Mouse (Mus musculus): ENCODE measurements around the gene Kcnh4. TPM values are rescaled to one million over a fixed set of nuclear protein-coding genes. Genes with fewer than 3 reads are reported as not detected.
A peak's percentile ranks its signal among the peaks of the same experiment; 100 is the strongest.

Gene Kcnh4
- polyA plus RNA-seq, 1 experiment from 2014 or later = not detected

DNA sequence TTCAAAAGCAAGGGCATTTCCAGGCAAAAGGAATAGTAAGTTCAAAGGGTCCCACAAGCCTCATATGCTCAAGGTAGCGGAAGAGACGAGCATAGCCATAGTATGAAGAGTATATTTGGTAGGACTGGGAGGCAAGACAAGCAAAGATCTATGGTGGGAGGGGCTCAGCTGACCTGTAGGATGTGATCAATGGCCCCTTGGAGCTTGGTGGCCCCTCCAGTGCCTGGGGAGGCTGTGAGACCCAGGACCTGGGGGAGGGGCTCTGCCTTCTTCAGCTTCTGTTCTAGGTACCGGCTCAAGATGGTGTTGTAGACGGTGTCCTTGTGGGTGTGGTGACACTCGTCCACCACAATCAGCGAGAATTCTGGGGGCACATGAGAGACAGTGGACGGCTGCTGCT, 56.8 kb downstream of the Kcnh4 start:
- Histone ChIP-seq H3K36me3 (ENCODE audit: control insufficient read depth, insufficient read depth) (peaks cover 2% of the 10 kb centered on the region; the same call in 1 of the 2 replicates), H3K9me3 (replicated peaks; ENCODE audit: control insufficient read depth, low read length) (no peaks in the 10 kb centered on the region), H3K27ac (ENCODE audit: low read length) (no peak overlapping the region), H3K9ac (ENCODE audit: low read depth, low read length) (no peak overlapping the region), H3K4me3 (ENCODE audit: low read depth, low read length) (peak overlapping the region; percentile 45), H3K27me3 (ENCODE audit: control insufficient read depth, insufficient read depth, low read depth, low read length) (no peaks in the 10 kb centered on the region), H3K4me2 (ENCODE audit: low read depth, low read length) (peak overlapping the region; percentile 61), H3K4me1 (ENCODE audit: control insufficient read depth, low read depth, low read length) (peaks cover 26% of the 10 kb centered on the region)
- no peak for ATAC-seq (ENCODE audit: low read depth)
- 29% methylated on average over 7 of the region's 7 CpGs for WGBS (ENCODE audit: insufficient replicate concordance)

DNA sequence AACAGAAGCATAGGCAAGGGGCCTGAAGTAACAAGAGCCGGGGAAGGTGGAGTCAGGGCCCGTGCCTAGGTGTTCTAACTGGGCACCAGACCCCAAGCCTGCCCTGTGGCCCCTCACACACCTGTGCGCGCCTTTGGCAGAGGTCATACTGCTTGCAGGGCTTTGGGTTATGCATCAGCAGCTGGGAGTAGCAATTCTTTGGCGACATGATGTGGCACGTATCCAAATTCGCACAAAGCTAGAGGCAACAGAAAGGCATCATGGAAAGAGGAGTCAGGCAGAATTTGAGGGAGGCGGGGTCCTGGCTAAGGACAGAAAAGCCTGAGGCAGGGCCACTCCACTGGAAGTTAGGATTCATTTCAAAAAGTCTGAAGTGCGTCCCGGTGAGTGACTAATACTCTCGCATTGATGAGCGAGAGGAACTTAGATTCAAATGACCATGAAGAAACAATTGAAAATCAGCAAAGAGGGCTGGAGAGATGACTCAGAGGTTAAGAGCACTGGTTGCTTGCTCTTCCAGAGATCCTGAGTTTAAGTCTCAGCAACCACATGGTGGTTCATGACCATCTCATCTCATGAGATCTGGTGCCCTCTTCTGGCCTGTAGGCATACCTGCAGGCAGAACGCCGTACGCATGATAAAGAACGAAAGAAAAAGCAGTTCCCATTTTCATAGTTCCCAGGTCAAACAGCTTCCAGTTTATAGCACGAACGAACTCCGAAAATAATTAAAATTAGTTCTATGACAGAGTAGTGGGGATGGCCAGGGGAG, 57.5 kb downstream of the Kcnh4 start:
- Histone ChIP-seq H3K9me3 (replicated peaks; ENCODE audit: control insufficient read depth, low read length) (no peaks in the 10 kb centered on the region), H3K36me3 (ENCODE audit: control insufficient read depth, insufficient read depth) (peaks cover 2% of the 10 kb centered on the region; the same call in 1 of the 2 replicates), H3K27ac (ENCODE audit: low read length) (no peak overlapping the region), H3K4me1 (ENCODE audit: control insufficient read depth, low read depth, low read length) (peaks cover 26% of the 10 kb centered on the region), H3K4me3 (ENCODE audit: low read depth, low read length) (peak overlapping the region; percentile 45), H3K27me3 (ENCODE audit: control insufficient read depth, insufficient read depth, low read depth, low read length) (no peaks in the 10 kb centered on the region), H3K9ac (ENCODE audit: low read depth, low read length) (no peak overlapping the region), H3K4me2 (ENCODE audit: low read depth, low read length) (peak overlapping the region; percentile 61)
- ATAC-seq (ENCODE audit: low read depth) = 0 out of 2 replicates have a peak, but pooled peaks have one; percentile 15
- WGBS (ENCODE audit: insufficient replicate concordance) = 43% methylated on average over 19 of the region's 19 CpGs

GRCm38 (mm10) chr11:100701301-100701700, 58.4 kb downstream of the Kcnh4 start:
- H3K4me3 ChIP-seq (ENCODE audit: low read depth, low read length) = peak overlapping the region; percentile 45
- H3K27me3 ChIP-seq (ENCODE audit: control insufficient read depth, insufficient read depth, low read depth, low read length) = no peaks in the 10 kb centered on the region
- peak; percentile 40; the same call in 1 of the 2 replicates for ATAC-seq (ENCODE audit: low read depth)
- no peak overlapping the region for H3K27ac ChIP-seq (ENCODE audit: low read length)
- H3K4me1 ChIP-seq (ENCODE audit: control insufficient read depth, low read depth, low read length) = peaks cover 26% of the 10 kb centered on the region
- WGBS (ENCODE audit: insufficient replicate concordance) = 4% methylated on average over 14 of the region's 14 CpGs
- H3K9ac ChIP-seq (ENCODE audit: low read depth, low read length) = no peak overlapping the region
- H3K9me3 ChIP-seq (replicated peaks; ENCODE audit: control insufficient read depth, low read length) = no peaks in the 10 kb centered on the region
- H3K36me3 ChIP-seq (ENCODE audit: control insufficient read depth, insufficient read depth) = peaks cover 2% of the 10 kb centered on the region; the same call in 1 of the 2 replicates
- H3K4me2 ChIP-seq (ENCODE audit: low read depth, low read length) = peak overlapping the region; percentile 52

GRCm38 (mm10) chr11:100700710-100701109, 59.0 kb downstream of the Kcnh4 start:
- Histone ChIP-seq H3K4me3 (ENCODE audit: low read depth, low read length) (peak overlapping the region; percentile 45), H3K9ac (ENCODE audit: low read depth, low read length) (no peak overlapping the region), H3K36me3 (ENCODE audit: control insufficient read depth, insufficient read depth) (0 out of 2 replicates have a peak, but pooled peaks cover 2% of the 10 kb centered on the region), H3K27me3 (ENCODE audit: control insufficient read depth, insufficient read depth, low read depth, low read length) (no peaks in the 10 kb centered on the region), H3K9me3 (replicated peaks; ENCODE audit: control insufficient read depth, low read length) (no peaks in the 10 kb centered on the region), H3K4me2 (ENCODE audit: low read depth, low read length) (peak overlapping the region; percentile 52), H3K4me1 (ENCODE audit: control insufficient read depth, low read depth, low read length) (peaks cover 26% of the 10 kb centered on the region), H3K27ac (ENCODE audit: low read length) (no peak overlapping the region)
- no peak for ATAC-seq (ENCODE audit: low read depth)
- WGBS (ENCODE audit: insufficient replicate concordance) = 72% methylated on average over 3 of the region's 3 CpGs

- H3K27me3 ChIP-seq (ENCODE audit: control insufficient read depth, insufficient read depth, low read depth, low read length) = peaks cover 6% of the 10 kb centered on the region
- no peak overlapping the region for H3K9ac ChIP-seq (ENCODE audit: low read depth, low read length)
- no peaks in the 10 kb centered on the region for H3K9me3 ChIP-seq (replicated peaks; ENCODE audit: control insufficient read depth, low read length)
- WGBS (ENCODE audit: insufficient replicate concordance) = 59% methylated on average over 7 of the region's 7 CpGs
- no peak for ATAC-seq (ENCODE audit: low read depth)
- H3K27ac ChIP-seq (ENCODE audit: low read length) = no peak overlapping the region
- H3K36me3 ChIP-seq (ENCODE audit: control insufficient read depth, insufficient read depth) = no peaks in the 10 kb centered on the region
- H3K4me2 ChIP-seq (ENCODE audit: low read depth, low read length) = no peak overlapping the region
- peaks cover 17% of the 10 kb centered on the region for H3K4me1 ChIP-seq (ENCODE audit: control insufficient read depth, low read depth, low read length)
- no peak overlapping the region for H3K4me3 ChIP-seq (ENCODE audit: low read depth, low read length)
Observed at GRCm38 (mm10) chr11:100697921-100698320, 61.8 kb downstream of the Kcnh4 start.

DNA sequence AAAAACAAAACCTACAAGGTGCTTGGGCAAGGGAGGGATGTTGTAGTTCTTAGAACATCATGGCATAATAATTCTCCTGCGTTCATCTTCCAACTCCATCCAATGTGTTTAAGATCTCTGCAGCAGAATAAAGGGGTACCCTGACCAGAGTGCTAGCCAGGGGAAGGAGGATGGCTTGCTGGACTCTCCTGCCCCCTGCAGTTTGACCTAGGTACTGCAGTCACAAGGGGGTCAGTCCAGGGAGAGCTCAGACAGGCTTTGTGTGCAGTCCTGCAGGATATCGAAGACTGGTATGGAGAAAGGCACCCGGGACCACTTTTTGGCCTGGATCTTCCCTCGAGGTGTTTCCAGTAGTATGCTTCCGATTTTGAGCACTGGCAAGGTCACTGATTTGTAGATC, 64.8 kb downstream of the Kcnh4 start:
- H3K27me3 ChIP-seq (ENCODE audit: control insufficient read depth, insufficient read depth, low read depth, low read length) = peaks cover 30% of the 10 kb centered on the region
- H3K4me2 ChIP-seq (ENCODE audit: low read depth, low read length) = no peak overlapping the region
- no peaks in the 10 kb centered on the region for H3K36me3 ChIP-seq (ENCODE audit: control insufficient read depth, insufficient read depth)
- H3K4me1 ChIP-seq (ENCODE audit: control insufficient read depth, low read depth, low read length) = no peaks in the 10 kb centered on the region; the same call in none of the 2 replicates
- no peak overlapping the region for H3K27ac ChIP-seq (ENCODE audit: low read length)
- no peak for ATAC-seq (ENCODE audit: low read depth)
- H3K9ac ChIP-seq (ENCODE audit: low read depth, low read length) = no peak overlapping the region
- no peak overlapping the region for H3K4me3 ChIP-seq (ENCODE audit: low read depth, low read length)
- H3K9me3 ChIP-seq (replicated peaks; ENCODE audit: control insufficient read depth, low read length) = no peaks in the 10 kb centered on the region
- WGBS (ENCODE audit: insufficient replicate concordance) = 32% methylated on average over 5 of the region's 5 CpGs

DNA sequence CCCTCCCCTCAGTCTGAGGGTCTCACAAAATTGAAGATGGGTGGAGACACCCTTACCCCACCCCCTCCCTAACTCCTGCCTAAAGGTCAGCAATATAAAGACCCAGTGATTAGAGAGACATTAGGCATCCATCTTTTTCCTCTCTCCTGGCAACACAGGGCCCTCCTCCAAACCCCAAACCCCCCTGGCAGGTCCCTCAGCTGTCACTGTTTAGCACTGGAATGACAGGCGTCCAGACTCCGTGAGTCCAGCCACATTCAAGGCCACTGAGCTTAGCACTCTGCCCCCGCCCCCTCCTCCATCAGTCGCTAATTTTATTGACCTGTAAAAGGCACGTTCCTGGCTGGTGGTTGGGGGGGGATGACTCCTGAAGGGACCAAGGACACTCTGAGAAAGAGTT, 66.6 kb downstream of the Kcnh4 start:
- ATAC-seq (ENCODE audit: low read depth) = no peak
- 34% methylated on average over 5 of the region's 5 CpGs for WGBS (ENCODE audit: insufficient replicate concordance)

GRCm38 (mm10) chr11:100692164-100692616, 67.6 kb downstream of the Kcnh4 start, which contains the start of gene Zfp385c:
Zfp385c (minus strand) TSS chr11:100692455.
- Histone ChIP-seq H3K4me2 (ENCODE audit: low read depth, low read length) (peak within 1 kb of the TSS; percentile 48), H3K27me3 (ENCODE audit: control insufficient read depth, insufficient read depth, low read depth, low read length) (peaks cover 30% of the 10 kb centered on the region), H3K36me3 (ENCODE audit: control insufficient read depth, insufficient read depth) (no peaks in the 10 kb centered on the region), H3K9me3 (replicated peaks; ENCODE audit: control insufficient read depth, low read length) (no peaks in the 10 kb centered on the region), H3K27ac (ENCODE audit: low read length) (no peak within 1 kb of the TSS), H3K4me1 (ENCODE audit: control insufficient read depth, low read depth, low read length) (no peaks in the 10 kb centered on the region; the same call in none of the 2 replicates), H3K9ac (ENCODE audit: low read depth, low read length) (no peak within 1 kb of the TSS), H3K4me3 (ENCODE audit: low read depth, low read length) (peak within 1 kb of the TSS; percentile 30)
- ATAC-seq (ENCODE audit: low read depth) = no peak
- WGBS (ENCODE audit: insufficient replicate concordance) = 0% methylated on average over 23 of the region's 23 CpGs

More for the DNA sequence above, 66.6 kb downstream of the Kcnh4 start:
- H3K9me3 ChIP-seq (replicated peaks; ENCODE audit: control insufficient read depth, low read length) = no peaks in the 10 kb centered on the region
- H3K27ac ChIP-seq (ENCODE audit: low read length) = no peak overlapping the region
- no peak overlapping the region for H3K4me2 ChIP-seq (ENCODE audit: low read depth, low read length)
- no peak overlapping the region for H3K4me3 ChIP-seq (ENCODE audit: low read depth, low read length)
- H3K27me3 ChIP-seq (ENCODE audit: control insufficient read depth, insufficient read depth, low read depth, low read length) = peaks cover 30% of the 10 kb centered on the region
- H3K4me1 ChIP-seq (ENCODE audit: control insufficient read depth, low read depth, low read length) = no peaks in the 10 kb centered on the region; the same call in none of the 2 replicates
- no peaks in the 10 kb centered on the region for H3K36me3 ChIP-seq (ENCODE audit: control insufficient read depth, insufficient read depth)
- H3K9ac ChIP-seq (ENCODE audit: low read depth, low read length) = no peak overlapping the region

DNA sequence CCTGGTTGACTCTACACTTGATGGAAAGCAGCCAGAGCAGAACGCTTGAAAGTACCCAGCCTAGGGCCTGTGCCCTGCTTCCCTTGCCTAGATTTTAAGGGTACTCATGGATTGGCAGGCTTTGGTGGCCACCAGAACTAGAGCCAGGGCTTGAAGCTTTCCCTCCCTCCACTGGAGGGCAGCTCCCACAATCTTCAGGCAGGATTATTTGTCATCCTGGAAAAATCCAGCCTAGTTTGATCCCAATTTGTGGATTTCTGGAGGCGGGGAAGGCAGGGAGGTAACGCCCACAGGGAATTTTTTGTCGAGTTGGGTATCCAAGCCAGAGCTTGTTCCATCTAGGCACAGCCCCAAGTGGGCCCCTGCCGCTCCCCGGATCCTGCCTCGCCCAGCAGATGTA, 69.4 kb downstream of the Kcnh4 start:
- H3K27ac ChIP-seq (ENCODE audit: low read length) = no peak overlapping the region
- H3K4me2 ChIP-seq (ENCODE audit: low read depth, low read length) = no peak overlapping the region
- 67% methylated on average over 7 of the region's 7 CpGs for WGBS (ENCODE audit: insufficient replicate concordance)
- H3K27me3 ChIP-seq (ENCODE audit: control insufficient read depth, insufficient read depth, low read depth, low read length) = peaks cover 30% of the 10 kb centered on the region
- no peak overlapping the region for H3K4me3 ChIP-seq (ENCODE audit: low read depth, low read length)
- no peaks in the 10 kb centered on the region; the same call in none of the 2 replicates for H3K4me1 ChIP-seq (ENCODE audit: control insufficient read depth, low read depth, low read length)
- H3K9me3 ChIP-seq (replicated peaks; ENCODE audit: control insufficient read depth, low read length) = no peaks in the 10 kb centered on the region
- no peak overlapping the region for H3K9ac ChIP-seq (ENCODE audit: low read depth, low read length)
- ATAC-seq (ENCODE audit: low read depth) = no peak
- no peaks in the 10 kb centered on the region for H3K36me3 ChIP-seq (ENCODE audit: control insufficient read depth, insufficient read depth)

All from liver, embryonic 16.5 days (tissue).